Mouse (Mus musculus): Measurements from ENCODE around the gene Kif17.

The Kif17 gene

DNA sequence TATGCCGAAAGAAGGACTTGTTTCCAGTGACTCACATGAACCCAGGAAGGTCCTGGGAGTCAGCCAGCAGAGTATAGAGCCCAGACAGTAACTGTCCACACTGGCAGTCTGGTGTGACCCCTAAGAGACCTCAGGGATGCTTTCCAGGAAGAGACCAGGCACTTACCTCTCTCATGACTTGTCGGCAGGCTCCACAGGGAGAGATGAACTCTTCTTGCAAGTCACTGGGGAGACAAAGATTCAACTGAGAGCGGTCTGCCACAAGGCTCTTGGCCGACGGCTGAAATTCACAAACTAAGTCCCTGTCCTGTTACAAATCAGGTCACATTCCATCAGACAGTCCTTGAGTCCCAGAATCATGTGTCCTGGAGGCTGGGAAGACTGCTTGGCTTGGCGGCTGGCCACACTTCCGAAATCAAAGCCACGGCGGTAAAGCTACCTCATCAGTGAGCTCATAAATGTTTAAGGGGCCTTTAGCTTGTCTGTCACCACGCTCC, 93.2 kb downstream of the Kif17 start:
- DNase-seq, result no peak

DNA sequence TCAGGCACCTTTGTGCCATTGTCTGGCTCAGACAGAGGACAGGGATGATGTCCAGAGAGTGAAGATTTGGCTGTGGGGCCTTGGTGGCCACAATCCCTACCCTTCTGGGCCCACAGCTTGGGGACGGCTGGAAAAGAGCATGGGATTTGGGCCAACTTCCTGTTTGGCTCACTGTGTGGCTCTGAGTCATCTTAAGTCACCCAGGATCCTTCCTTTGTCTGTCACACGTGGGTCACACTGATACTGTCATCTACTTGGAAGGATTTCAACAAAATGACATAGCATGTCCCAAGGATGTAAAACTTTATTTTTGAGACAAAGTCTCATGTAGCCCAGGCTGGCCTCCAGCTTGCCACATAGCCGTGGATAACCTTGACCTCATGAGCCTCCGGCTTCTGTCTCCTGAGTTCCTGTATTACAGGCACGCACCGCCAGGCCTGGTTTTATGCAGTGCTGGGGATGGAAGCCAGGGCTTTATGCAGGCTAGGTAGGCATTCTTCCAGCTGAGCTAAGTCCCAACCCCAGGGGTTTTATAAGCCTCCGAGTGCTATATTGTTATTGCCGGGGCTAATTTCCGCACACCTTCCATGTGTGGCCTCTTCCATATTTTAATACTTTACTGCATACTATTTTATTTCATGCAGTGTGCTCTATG, 94.8 kb downstream of the Kif17 start:
- peak; percentile 21 for DNase-seq

DNA sequence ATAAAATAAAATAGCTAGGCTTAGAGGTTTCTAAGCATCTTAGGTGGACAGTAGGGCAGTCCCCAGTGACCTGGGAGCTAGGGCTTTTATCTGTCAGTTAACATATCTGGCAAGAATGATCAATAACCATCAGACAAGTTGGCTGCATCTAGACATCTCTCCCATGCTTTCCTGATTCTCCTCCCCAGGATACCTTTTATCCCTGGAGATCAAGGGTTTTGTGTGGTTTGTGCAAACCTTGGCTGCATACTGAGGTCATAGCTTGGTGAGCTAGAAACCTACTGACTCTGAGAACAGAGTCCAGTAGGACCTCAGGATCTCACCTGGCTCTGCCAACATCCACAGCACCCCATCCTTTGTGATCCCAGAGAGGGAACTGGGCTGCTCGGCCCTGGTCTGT, 97.0 kb downstream of the Kif17 start:
- DNase-seq, result no peak

DNA sequence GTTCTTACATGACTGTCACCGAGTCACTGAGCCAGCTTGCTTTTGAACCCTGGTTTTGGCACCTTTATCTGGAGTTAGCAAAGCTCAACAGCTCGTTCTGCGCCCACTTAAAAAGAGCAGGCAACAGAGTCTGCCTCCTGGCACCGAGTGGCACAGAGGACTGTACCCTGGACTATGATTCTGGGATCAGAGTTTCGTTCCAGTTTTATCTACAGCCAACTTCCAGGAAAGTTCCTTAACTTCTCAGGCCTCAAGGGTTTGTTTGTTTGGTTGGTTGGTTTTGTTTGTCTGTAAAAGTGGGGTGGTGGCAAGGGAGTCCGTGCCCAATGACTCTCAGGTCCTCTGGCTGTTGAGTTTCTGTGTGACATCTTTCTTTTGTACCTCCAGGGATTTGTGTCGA, 98.5 kb downstream of the Kif17 start:
- DNase-seq, result no peak

Data from lung, postnatal 14 days (tissue).